Mouse (Mus musculus): ENCODE data around the gene Vhl.

- no peak for TF ChIP-seq POLR2A (IDR thresholded peaks at IDR 0.05; ENCODE audit: control insufficient read depth, low read depth, low read length)
- no peak for TF ChIP-seq CTCF (IDR thresholded peaks at IDR 0.05; ENCODE audit: control insufficient read depth, insufficient read depth, insufficient replicate concordance, low read depth, low read length)
Observed at GRCm38 (mm10) chr6:113643021-113643420, 19.3 kb downstream of the Vhl start.

Data from testis, adult 2 months (tissue).